Mouse (Mus musculus): ENCODE measurements around the gene Nr1d1. TPM values are rescaled to one million over a fixed set of nuclear protein-coding genes. Genes with fewer than 3 reads are reported as not detected.
A peak's percentile ranks its signal among the peaks of the same experiment; 100 is the strongest.

The Nr1d1 gene
- polyA plus RNA-seq, 1 experiment from 2014 or later, result 3.0 TPM

DNA sequence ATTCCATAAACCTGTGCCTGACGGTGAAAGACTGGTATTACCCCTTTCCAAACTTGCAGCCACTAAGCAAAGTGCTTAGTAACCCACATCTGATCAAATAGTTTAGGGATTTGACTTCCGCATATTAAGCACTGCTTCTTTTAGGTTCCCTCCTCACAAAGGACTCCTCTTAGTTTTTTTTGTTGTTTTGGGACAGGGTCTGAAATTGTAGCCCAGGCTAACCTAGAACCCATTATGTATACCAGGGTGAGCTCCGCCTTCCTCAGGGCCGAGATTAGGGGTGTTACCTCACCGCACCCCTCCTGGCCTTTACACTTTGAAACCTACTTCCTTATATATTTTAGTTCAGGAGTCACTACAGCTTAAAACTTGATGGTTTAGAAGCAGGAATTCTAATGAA, 14.7 kb upstream of the Nr1d1 start:
- H3K9me3 ChIP-seq (ENCODE audit: control insufficient read depth, low read length), result no peaks in the 10 kb centered on the region
- no peak overlapping the region for H3K27ac ChIP-seq (replicated peaks; ENCODE audit: low read depth, low read length)
- H3K4me2 ChIP-seq (ENCODE audit: low read length), result peak overlapping the region; percentile 83
- DNase-seq, result no peak
- ATAC-seq (ENCODE audit: low FRiP score, low TSS enrichment), result no peak
- H3K9ac ChIP-seq (replicated peaks; ENCODE audit: low read length), result peak overlapping the region; percentile 48; the same call in 1 of the 2 replicates
- no peaks in the 10 kb centered on the region for H3K27me3 ChIP-seq (ENCODE audit: control insufficient read depth, insufficient read depth, low read length)
- H3K4me1 ChIP-seq (ENCODE audit: control insufficient read depth, insufficient read depth, low read length), result peaks cover 35% of the 10 kb centered on the region
- no peaks in the 10 kb centered on the region for H3K36me3 ChIP-seq (ENCODE audit: control insufficient read depth, insufficient read depth, low read length)
- WGBS, result 34% methylated on average over 5 of the region's 5 CpGs
- H3K4me3 ChIP-seq (replicated peaks; ENCODE audit: low read depth, low read length), result peak overlapping the region; percentile 36; the same call in 1 of the 2 replicates

DNA sequence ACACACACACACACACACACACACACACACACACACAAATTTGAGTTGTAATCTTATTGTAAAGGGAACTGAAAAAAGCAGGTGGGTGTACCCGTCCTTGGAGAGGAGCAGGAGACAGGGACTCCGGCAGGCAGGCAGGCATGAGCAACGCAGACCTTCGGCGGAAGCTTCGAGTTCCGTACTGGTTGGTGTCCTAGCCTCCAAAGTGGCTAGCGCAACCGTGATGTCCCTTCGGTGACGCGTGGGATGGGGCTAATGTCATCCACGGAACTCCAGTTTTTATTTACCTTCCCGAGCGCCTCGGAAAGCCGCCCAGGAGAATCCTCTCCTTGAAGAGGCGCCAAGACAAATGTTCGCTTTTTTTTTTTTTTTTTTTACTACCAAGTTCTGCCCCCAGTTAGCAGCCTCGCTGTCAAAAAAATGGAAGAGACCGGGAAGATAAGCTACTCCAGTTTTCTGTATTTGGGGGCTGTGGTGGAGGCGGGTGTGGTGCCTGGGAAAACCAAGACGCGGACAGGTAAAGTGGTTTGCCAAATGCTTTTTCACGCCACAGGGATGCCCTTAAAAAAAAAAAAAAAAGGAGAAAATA, 14.2 kb upstream of the Nr1d1 start:
- H3K9me3 ChIP-seq (ENCODE audit: control insufficient read depth, low read length), result no peaks in the 10 kb centered on the region
- H3K4me1 ChIP-seq (ENCODE audit: control insufficient read depth, insufficient read depth, low read length), result peaks cover 35% of the 10 kb centered on the region
- ATAC-seq (ENCODE audit: low FRiP score, low TSS enrichment), result peak; percentile 10; the same call in 1 of the 2 replicates
- H3K27ac ChIP-seq (replicated peaks; ENCODE audit: low read depth, low read length), result no peak overlapping the region
- peak overlapping the region; percentile 48 for H3K9ac ChIP-seq (replicated peaks; ENCODE audit: low read length)
- DNase-seq, result peak; percentile 45
- 1% methylated on average over 25 of the region's 25 CpGs for WGBS
- peak overlapping the region; percentile 36 for H3K4me3 ChIP-seq (replicated peaks; ENCODE audit: low read depth, low read length)
- peak overlapping the region; percentile 83 for H3K4me2 ChIP-seq (ENCODE audit: low read length)
- no peaks in the 10 kb centered on the region for H3K36me3 ChIP-seq (ENCODE audit: control insufficient read depth, insufficient read depth, low read length)
- no peaks in the 10 kb centered on the region for H3K27me3 ChIP-seq (ENCODE audit: control insufficient read depth, insufficient read depth, low read length)

GRCm38 (mm10) chr11:98788550-98789218, 13.6 kb upstream of the Nr1d1 start:
- Histone ChIP-seq H3K27ac (replicated peaks; ENCODE audit: low read depth, low read length) (peak overlapping the region; percentile 43; the same call in 1 of the 2 replicates), H3K27me3 (ENCODE audit: control insufficient read depth, insufficient read depth, low read length) (no peaks in the 10 kb centered on the region), H3K4me2 (ENCODE audit: low read length) (peak overlapping the region; percentile 83), H3K4me3 (replicated peaks; ENCODE audit: low read depth, low read length) (peak overlapping the region; percentile 36), H3K9me3 (ENCODE audit: control insufficient read depth, low read length) (no peaks in the 10 kb centered on the region), H3K9ac (replicated peaks; ENCODE audit: low read length) (no peak overlapping the region), H3K4me1 (ENCODE audit: control insufficient read depth, insufficient read depth, low read length) (peaks cover 33% of the 10 kb centered on the region), H3K36me3 (ENCODE audit: control insufficient read depth, insufficient read depth, low read length) (no peaks in the 10 kb centered on the region)
- DNase-seq (peak; percentile 93), ATAC-seq (ENCODE audit: low FRiP score, low TSS enrichment) (peak; percentile 83; the same call in 1 of the 2 replicates)
- WGBS, result 11% methylated on average over 18 of the region's 18 CpGs

DNA sequence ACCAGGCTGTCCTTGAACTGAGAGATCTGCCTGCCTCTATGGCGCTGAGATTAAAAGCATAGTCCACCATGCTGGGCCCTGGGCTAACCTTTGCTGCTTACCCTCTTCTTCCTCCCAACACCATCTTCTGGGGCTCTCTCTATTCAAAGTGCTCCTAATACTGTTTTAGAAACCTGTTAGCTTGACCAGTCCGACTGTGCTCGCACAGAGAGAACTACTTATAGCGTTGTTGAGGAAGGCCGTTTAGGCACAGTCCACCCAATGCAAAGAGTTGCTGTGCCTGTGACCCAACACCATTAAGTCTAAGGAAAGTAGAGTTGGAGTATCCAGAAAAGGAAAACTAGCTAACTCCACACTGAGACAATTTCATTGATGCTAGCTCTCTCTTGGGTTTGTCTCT, 13.0 kb upstream of the Nr1d1 start:
- H3K9ac ChIP-seq (replicated peaks; ENCODE audit: low read length), result no peak overlapping the region
- DNase-seq (no peak), ATAC-seq (ENCODE audit: low FRiP score, low TSS enrichment) (no peak)
- no peaks in the 10 kb centered on the region for H3K36me3 ChIP-seq (ENCODE audit: control insufficient read depth, insufficient read depth, low read length)
- H3K27ac ChIP-seq (replicated peaks; ENCODE audit: low read depth, low read length), result no peak overlapping the region; the same call in 1 of the 2 replicates
- no peaks in the 10 kb centered on the region for H3K9me3 ChIP-seq (ENCODE audit: control insufficient read depth, low read length)
- H3K4me3 ChIP-seq (replicated peaks; ENCODE audit: low read depth, low read length), result no peak overlapping the region
- H3K4me1 ChIP-seq (ENCODE audit: control insufficient read depth, insufficient read depth, low read length), result peaks cover 33% of the 10 kb centered on the region
- peak overlapping the region; percentile 83 for H3K4me2 ChIP-seq (ENCODE audit: low read length)
- H3K27me3 ChIP-seq (ENCODE audit: control insufficient read depth, insufficient read depth, low read length), result no peaks in the 10 kb centered on the region
- WGBS, result 93% methylated on average over 5 of the region's 5 CpGs

GRCm38 (mm10) chr11:98787691-98788090, 12.6 kb upstream of the Nr1d1 start:
- Histone ChIP-seq H3K4me1 (ENCODE audit: control insufficient read depth, insufficient read depth, low read length) (peaks cover 34% of the 10 kb centered on the region), H3K27ac (replicated peaks; ENCODE audit: low read depth, low read length) (no peak overlapping the region), H3K9me3 (ENCODE audit: control insufficient read depth, low read length) (no peaks in the 10 kb centered on the region), H3K4me3 (replicated peaks; ENCODE audit: low read depth, low read length) (no peak overlapping the region), H3K27me3 (ENCODE audit: control insufficient read depth, insufficient read depth, low read length) (no peaks in the 10 kb centered on the region), H3K9ac (replicated peaks; ENCODE audit: low read length) (no peak overlapping the region), H3K36me3 (ENCODE audit: control insufficient read depth, insufficient read depth, low read length) (no peaks in the 10 kb centered on the region), H3K4me2 (ENCODE audit: low read length) (no peak overlapping the region)
- ATAC-seq (ENCODE audit: low FRiP score, low TSS enrichment), result no peak
- DNase-seq, result no peak
- WGBS, result 100% methylated on average over 1 of the region's 1 CpGs

DNA sequence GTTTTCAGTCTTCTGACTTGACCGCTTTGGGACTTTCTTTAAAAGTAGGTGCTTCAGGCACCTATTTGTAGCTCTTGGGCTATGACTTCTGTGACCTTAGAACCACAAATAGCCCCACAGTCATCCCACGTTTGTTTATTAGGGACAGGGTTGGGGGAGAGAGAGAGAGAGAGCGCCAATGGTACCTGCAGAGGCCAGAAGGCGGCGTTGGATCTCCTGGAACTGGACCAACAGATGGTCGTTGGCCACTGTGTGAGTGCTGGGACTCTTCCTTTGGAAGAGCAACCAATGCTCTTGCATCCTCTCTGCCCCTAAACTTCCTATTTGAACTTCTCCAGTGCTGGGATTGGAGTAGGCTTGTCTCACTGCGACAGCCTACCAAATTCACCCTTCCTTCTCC, 12.1 kb upstream of the Nr1d1 start:
- peaks cover 39% of the 10 kb centered on the region for H3K4me1 ChIP-seq (ENCODE audit: control insufficient read depth, insufficient read depth, low read length)
- no peaks in the 10 kb centered on the region for H3K9me3 ChIP-seq (ENCODE audit: control insufficient read depth, low read length)
- 32% methylated on average over 7 of the region's 7 CpGs for WGBS
- no peaks in the 10 kb centered on the region for H3K36me3 ChIP-seq (ENCODE audit: control insufficient read depth, insufficient read depth, low read length)
- H3K27me3 ChIP-seq (ENCODE audit: control insufficient read depth, insufficient read depth, low read length), result no peaks in the 10 kb centered on the region
- no peak for ATAC-seq (ENCODE audit: low FRiP score, low TSS enrichment)
- no peak overlapping the region for H3K9ac ChIP-seq (replicated peaks; ENCODE audit: low read length)
- H3K4me2 ChIP-seq (ENCODE audit: low read length), result no peak overlapping the region
- peak overlapping the region; percentile 60; the same call in 1 of the 2 replicates for H3K27ac ChIP-seq (replicated peaks; ENCODE audit: low read depth, low read length)
- no peak overlapping the region for H3K4me3 ChIP-seq (replicated peaks; ENCODE audit: low read depth, low read length)
- DNase-seq, result no peak

GRCm38 (mm10) chr11:98786359-98787214, 11.5 kb upstream of the Nr1d1 start:
- Histone ChIP-seq H3K4me2 (ENCODE audit: low read length) (peak overlapping the region; percentile 40), H3K4me3 (replicated peaks; ENCODE audit: low read depth, low read length) (no peak overlapping the region), H3K9ac (replicated peaks; ENCODE audit: low read length) (0 out of 2 replicates have a peak overlapping the region, but pooled peaks have one; percentile 9), H3K9me3 (ENCODE audit: control insufficient read depth, low read length) (no peaks in the 10 kb centered on the region), H3K4me1 (ENCODE audit: control insufficient read depth, insufficient read depth, low read length) (peaks cover 45% of the 10 kb centered on the region), H3K27ac (replicated peaks; ENCODE audit: low read depth, low read length) (peak overlapping the region; percentile 60), H3K36me3 (ENCODE audit: control insufficient read depth, insufficient read depth, low read length) (no peaks in the 10 kb centered on the region), H3K27me3 (ENCODE audit: control insufficient read depth, insufficient read depth, low read length) (no peaks in the 10 kb centered on the region)
- peak; percentile 94 for DNase-seq
- 2% methylated on average over 15 of the region's 15 CpGs for WGBS
- ATAC-seq (ENCODE audit: low FRiP score, low TSS enrichment), result peak; percentile 53

DNA sequence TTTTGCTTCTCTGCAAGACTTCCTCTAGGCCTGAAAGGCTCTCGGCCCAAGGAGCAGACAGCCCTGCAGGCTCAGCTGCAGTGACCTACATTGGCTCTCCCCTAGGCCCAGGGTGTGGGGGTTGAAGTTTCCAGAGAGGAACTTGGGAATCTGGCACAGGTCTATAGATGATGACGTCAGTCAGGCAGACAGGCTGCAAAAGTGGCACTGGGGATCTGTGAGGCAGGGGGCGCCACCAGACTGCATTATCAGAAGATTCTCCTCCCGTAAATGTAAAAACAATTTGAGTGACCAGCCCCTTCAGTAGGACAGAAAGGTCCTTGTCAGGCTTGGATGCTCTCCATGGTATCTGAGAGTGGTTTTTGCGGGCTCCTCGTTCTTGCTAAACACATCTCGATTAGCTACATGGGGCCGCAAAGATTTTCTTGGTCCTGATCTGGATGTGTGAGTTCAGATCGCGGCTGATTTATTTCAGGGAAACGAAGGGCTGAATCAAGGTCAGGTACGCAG, 10.7 kb upstream of the Nr1d1 start:
- peak overlapping the region; percentile 40 for H3K4me2 ChIP-seq (ENCODE audit: low read length)
- no peaks in the 10 kb centered on the region for H3K36me3 ChIP-seq (ENCODE audit: control insufficient read depth, insufficient read depth, low read length)
- H3K4me1 ChIP-seq (ENCODE audit: control insufficient read depth, insufficient read depth, low read length), result peaks cover 47% of the 10 kb centered on the region
- H3K4me3 ChIP-seq (replicated peaks; ENCODE audit: low read depth, low read length), result no peak overlapping the region
- peak; percentile 82 for DNase-seq
- H3K27ac ChIP-seq (replicated peaks; ENCODE audit: low read depth, low read length), result peak overlapping the region; percentile 60
- 9% methylated on average over 12 of the region's 12 CpGs for WGBS
- H3K9me3 ChIP-seq (ENCODE audit: control insufficient read depth, low read length), result no peaks in the 10 kb centered on the region
- no peak for ATAC-seq (ENCODE audit: low FRiP score, low TSS enrichment)
- 0 out of 2 replicates have a peak overlapping the region, but pooled peaks have one; percentile 9 for H3K9ac ChIP-seq (replicated peaks; ENCODE audit: low read length)
- H3K27me3 ChIP-seq (ENCODE audit: control insufficient read depth, insufficient read depth, low read length), result no peaks in the 10 kb centered on the region
